Mouse (Mus musculus) CD4-positive helper T cell, adult 2 months (primary cell): ENCODE results near the gene Pex14.

ENCODE experiments used
- DNase-seq: peaks from one replicate; pipeline ENCODE4 v3.0.0-alpha.2; 2012; ENCODE audit warnings: low read depth, missing footprints, low spot score

The Pex14 gene

DNA sequence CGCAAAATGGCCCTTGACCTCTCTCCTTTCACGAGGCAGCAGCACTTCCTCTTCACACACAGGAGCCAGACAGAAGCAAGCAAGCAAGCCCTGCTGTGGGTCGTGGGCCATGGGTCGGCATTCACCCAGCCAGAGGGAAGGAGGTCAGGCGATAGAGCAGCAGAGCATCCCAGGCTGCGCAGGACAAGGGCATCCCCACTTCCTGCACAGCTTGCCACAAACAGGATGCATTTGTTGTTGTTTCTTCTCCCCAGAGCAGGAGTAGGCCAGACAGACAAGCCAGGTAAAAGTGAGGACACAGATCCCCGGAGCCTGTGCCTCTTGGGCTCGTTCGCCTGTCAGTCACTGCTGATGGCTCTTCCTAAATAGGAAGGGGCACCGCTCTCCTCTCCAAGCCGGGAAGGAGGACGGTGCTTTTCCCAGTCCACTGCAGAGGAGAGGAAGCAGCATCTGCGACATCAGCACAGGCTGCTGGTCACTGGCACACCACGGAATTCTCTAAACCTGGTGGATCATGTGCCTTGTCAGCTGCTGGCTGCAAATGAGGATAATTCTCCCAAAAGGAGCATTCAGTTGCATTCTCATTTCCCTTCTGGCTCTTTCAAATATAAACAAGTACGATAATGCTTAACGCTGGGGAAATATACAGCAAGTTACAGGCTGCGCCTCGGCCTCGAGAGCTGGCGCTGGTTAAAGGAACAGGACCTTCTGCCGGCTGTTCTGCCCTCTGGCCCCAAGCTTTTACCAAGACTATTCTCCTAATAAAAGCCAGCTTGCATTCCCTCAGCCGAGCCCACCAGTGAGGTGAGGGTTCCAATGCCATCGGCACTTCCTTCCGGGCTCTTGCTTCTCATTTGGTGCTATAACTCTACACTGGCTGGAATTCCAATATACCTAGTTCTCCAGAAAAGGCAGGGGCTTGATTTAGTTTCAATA, 113.9 kb downstream of the Pex14 start:
- no peak for DNase-seq

- DNase-seq = no peak
Measured at GRCm38 (mm10) chr4:148984701-148985540, 114.8 kb downstream of the Pex14 start.

DNA sequence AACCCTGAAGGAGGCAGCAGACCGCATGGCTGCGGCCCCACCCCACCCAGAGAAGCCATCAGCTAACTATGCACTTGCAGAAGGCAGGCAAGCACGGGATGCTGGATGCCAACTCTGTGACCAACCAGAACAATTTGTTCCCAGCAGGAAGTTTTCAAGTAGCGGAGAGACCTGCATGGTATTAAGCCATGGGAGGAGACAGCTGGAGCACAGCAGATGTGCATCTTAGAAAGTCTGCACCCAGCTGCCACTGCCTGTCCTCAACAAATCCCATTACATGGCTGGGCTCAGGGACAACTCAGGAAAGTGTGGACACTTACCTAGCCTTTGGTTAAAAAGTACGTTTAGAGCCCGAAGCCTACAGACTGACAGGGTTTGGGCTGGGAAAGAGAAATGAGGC, 117.4 kb downstream of the Pex14 start:
- no peak for DNase-seq

DNA sequence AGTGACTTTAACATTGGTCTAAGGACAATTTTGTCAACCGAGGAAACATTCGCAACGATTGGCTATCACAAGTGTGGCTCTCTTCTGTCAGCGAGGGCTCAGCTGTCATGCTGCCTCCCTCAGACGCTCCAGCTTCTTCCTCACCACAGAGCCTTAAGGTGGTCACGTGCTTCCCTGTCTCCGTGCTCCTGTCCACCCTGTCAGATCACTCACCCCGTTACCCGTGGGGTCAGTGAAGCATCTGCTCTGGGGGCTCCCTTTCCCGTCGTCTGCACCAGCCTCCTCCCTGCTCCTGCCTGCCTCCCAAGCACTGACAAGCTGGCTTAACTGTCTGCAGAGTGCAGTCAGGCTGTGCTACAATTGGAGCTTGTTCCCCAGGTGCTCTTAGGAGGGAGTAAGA, 119.8 kb downstream of the Pex14 start:
- DNase-seq = no peak

DNA sequence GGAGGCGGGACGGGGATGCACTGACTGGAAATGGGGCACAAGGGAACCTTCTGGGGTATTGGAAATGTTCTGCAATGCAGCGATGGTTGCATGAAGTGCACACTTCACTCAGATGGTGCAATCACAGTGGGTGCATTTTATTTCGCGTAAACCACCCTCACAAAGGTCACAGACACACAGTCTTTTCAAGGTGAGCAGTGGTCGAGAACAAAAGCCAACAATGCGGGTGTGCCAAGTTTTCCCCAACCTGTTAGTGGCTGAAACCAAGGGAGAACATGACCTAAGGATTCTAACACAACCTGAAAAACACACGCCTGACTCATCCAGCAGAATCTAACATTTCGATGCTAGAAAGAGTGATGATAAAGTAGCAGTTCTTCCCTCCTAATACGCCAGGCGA, 120.8 kb downstream of the Pex14 start:
- no peak for DNase-seq

DNA sequence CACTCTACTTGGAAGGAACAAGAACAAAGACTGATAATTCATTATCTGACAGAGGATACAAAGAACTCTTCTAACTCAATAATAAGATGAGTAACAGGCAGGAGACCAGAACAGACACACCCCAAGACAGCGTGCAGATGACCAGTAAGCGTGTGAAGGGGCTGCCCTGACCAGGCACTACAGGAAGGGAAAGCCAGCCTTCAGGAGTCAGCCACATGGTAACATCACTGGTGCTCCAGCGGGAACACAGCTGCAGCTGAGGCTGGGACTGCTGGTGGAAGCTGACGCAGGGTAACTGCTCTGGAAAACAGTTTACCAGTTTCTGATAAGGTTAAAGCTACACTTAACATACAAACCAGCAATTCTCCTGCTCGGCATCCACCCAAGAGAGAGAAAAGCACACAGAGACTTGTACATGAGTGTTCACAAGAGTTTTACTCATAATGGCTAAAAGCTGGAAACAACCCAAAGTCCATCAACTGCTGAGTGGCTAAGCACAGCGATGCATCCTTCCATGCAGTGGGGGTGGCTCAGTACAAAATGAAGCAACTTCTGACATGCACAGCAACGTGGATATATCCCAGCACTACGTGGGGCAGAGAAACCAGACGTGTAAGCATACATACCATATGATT, 121.3 kb downstream of the Pex14 start:
- no peak for DNase-seq

DNA sequence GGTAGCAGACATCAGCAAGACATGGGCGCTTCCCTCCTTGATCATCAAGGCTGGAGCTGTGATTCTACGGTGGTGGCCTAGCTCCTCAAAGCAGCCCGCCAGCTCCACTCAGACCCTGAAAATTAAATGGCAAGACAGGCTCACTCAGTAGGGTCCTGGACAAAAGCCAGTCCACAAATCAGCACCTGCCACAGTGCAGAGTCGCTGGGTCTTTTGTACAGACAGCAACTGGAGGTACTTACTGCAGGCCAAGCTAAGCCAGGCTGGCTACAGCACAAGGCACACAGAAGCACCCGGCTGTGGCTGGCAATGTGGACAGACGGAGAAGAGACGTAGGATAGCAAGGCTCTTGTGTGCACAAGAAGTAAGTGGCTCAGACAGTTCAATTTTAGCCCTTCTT, 124.8 kb downstream of the Pex14 start:
- DNase-seq = no peak

DNA sequence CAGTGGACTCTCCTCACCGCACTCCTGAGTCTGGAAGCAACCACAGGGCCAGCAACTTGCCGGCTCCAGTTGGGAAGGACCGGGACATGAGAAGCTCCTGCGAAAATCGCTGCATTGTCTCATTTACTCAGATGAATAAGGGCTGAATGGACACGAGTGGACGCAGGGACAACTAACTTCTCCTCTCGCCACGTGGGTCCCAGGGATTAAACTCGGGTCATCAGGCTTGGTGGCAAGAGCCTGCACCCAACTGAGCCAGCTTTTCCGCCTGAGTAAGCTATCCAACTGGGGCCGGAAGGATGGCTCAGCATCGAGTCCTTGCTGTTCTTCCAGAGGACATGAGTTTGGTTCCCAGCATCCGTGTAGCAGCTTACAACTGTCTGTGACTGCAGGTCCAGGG, 126.3 kb downstream of the Pex14 start:
- no peak for DNase-seq

DNA sequence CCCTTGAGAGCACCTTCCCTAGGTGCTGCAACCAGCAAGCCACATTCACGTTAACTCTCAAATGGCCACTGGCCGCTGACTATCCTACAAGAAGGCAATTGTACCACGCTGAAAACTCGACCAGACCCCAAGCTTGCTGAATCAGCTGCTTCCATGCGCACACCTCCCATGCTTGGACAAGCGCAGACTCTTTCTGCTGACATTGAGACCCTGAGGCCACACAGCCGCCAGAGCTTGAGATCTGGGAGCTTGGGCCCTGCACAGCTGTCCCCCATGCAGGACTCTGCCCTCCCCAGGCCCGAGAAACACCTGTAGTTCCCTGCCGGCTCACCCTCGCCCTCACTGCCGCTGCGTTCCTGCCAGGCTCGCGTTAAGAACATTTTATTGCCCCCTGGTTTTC, 127.0 kb downstream of the Pex14 start:
- no peak for DNase-seq

DNA sequence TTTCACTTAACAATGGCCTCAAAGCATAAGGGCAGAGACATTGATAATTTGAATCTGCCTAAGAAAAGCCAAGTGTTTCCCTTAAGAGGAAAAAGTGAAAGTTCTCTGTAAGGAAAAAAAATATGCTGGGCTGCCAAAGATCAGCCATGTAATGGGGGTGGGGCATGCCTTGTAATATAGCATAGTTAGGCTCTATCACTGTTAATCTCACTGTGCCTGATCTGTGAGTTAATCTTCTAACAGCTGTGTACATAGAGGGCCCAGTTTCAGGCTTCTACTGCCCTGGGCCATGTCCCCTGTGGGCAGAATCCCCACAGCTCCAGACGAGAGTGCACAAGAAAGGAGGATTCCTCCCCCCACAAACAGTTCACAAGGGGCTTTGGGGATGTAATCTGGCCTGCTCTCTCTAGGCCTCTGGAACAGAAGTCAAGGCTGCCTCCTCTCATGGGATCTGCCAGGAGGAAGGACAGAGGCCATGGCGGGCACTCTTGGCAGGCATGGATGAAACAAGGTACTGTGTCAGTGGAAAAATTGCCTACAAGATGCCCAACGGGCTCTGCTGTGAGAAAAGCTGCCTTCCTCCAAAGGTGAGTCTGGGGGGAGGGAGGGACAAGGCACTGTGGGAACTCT, 127.9 kb downstream of the Pex14 start:
- no peak for DNase-seq

DNA sequence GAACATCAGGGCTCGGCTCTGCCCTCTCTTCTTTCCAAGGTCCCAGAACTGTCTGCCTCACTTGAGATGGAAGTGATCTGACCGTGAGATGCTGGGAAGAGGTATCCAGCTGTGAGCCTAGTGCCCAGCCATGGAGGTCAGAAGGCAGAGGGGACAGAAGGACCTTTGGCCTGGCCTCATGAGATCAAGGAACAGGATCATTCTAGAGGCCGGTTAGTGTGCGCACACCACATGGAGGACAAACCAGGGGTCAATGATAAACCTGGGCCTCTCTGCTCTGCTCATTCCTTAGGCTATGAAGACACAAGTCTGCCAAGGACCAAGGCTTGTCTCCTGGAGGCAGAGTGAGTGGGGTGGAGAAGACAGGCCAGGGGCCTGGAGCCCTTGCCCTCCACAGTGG, 128.9 kb downstream of the Pex14 start:
- DNase-seq = no peak

GRCm38 (mm10) chr4:148969610-148970009, 130.1 kb downstream of the Pex14 start:
- DNase-seq = no peak

- no peak for DNase-seq
Measured at GRCm38 (mm10) chr4:148968859-148969258, 130.8 kb downstream of the Pex14 start.

DNA sequence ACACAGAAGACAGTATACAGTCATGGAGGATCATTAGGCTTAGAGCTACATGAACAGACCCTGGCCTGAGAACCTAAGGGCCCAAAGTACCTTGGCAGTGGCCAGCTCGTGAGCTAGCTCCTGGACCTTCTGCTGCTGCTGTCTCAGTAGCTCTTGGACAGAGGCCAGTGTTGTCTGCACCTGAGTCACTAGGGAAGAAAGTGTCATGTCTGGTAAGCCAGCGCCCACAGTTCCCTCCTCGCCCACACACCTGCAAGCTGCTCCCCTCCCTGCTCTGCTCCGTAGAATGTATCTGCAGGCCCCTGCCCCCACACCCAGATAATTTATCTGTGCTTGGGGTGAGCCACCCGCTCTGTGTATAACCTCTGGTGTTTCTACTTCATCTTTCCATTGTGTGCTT, 133.5 kb downstream of the Pex14 start:
- no peak for DNase-seq

- DNase-seq = no peak
Measured at GRCm38 (mm10) chr4:148964541-148965310, 134.9 kb downstream of the Pex14 start.

DNA sequence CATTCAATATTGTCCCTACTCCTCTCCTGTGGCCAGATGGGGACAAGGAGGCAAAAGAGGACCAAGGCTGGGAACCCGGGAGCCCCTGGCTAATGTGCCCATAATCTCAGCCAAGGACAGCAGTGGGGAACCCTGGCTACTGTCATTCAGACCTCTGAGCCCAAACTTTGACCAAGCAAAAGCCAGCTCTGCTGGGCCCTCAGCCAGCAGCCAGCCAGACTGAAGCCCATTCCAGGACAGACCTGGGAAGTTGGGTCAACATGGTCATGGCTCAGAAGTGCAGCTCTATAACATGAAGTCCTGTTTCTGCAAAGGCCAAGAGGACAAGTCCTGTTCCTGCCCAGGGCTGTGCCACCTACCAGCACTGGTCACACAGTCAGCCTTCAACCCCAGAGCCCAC, 137.6 kb downstream of the Pex14 start:
- no peak for DNase-seq

- no peak for DNase-seq
Measured at GRCm38 (mm10) chr4:148961081-148961480, 138.6 kb downstream of the Pex14 start.

GRCm38 (mm10) chr4:148960011-148960410, 139.7 kb downstream of the Pex14 start:
- no peak for DNase-seq

DNA sequence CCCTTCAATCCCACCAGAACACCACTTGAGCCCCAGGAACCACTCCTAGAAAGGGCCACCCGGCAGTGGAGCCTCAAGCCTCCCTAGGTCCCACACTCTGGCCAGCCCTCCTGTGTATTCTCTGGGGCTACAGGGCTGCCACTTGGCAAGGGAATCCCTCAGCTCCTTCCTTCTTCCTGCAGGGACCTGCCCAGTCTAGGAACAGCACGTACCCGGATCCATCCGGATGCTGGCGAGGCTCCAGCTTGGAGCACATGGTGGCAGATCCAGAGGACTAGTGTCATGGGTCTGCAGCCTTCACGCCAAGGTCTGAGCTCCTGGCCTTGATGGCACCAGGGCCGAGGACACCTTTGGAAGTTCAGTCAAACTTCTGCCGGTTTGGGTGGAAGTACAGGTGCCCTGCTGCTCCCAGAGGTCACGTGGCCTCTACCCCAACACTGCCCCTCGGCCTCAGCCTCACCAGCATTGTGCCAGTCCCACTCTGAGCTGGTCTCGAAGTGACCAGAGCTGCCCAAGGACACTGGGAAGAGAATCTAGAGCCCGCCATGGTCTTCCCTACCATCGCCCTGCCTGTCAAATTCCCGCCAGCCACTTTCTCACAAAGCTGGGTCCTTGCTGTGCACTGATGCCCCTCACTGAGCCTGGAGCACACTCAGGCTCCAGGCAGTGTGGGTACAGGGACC, 144.4 kb downstream of the Pex14 start:
- DNase-seq = no peak
